Mouse (Mus musculus) limb, embryonic 14.5 days (tissue): ENCODE data around the gene Uhrf2. TPM values are rescaled to one million over a fixed set of nuclear protein-coding genes. Genes with fewer than 3 reads are reported as not detected.
A peak's percentile ranks its signal among the peaks of the same experiment; 100 is the strongest.

Source experiments
- ATAC-seq: fragments of 200-750 bp; cut with Nextera tagmentation; 2 replicates; pipeline ENCODE4 v1.8.0; 2017; ENCODE audit warnings: low read depth, moderate number of reproducible peaks, moderate TSS enrichment; ENCODE audit not compliant: low FRiP score
- DNase-seq: peaks from one replicate; pipeline ENCODE4 v3.0.0-alpha.2; 2015; ENCODE audit warnings: low spot score
- H3K27ac ChIP-seq: fragments of 300-500 bp; sonication (generic); replicated peaks from 2 replicates; pipeline ENCODE4 v1.5.1; 2014; ENCODE audit warnings: low read depth, mild to moderate bottlenecking, low read length, moderate library complexity, mixed read lengths
- H3K27me3 ChIP-seq: fragments of 300-500 bp; sonication (generic); 2 replicates; pipeline ENCODE4 v1.6.1; 2014; ENCODE audit warnings: low read length, mixed read lengths; ENCODE audit not compliant: control insufficient read depth, insufficient read depth
- H3K36me3 ChIP-seq: fragments of 300-500 bp; sonication (generic); 2 replicates; pipeline ENCODE4 v1.6.1; 2014; ENCODE audit warnings: mild to moderate bottlenecking, low read length, moderate library complexity, mixed read lengths; ENCODE audit not compliant: control insufficient read depth, insufficient read depth
- H3K4me1 ChIP-seq: fragments of 300-500 bp; sonication (generic); 2 replicates; pipeline ENCODE4 v1.6.1; 2014; ENCODE audit warnings: antibody characterized with exemption, low read length, mixed read lengths; ENCODE audit not compliant: control insufficient read depth, insufficient read depth
- H3K4me2 ChIP-seq: fragments of 300-500 bp; sonication (generic); replicated peaks from 2 replicates; pipeline ENCODE4 v1.6.1; 2014; ENCODE audit warnings: low read depth, mild to moderate bottlenecking, low read length, moderate library complexity; ENCODE audit not compliant: severe bottlenecking
- H3K4me3 ChIP-seq: fragments of 300-500 bp; sonication (generic); replicated peaks from 2 replicates; pipeline ENCODE4 v1.5.1; 2014; ENCODE audit warnings: low read length
- H3K9ac ChIP-seq: fragments of 300-500 bp; sonication (generic); 2 replicates; pipeline ENCODE4 v1.6.1; 2014; ENCODE audit warnings: mild to moderate bottlenecking, low read depth, low read length, moderate library complexity; ENCODE audit not compliant: severe bottlenecking
- H3K9me3 ChIP-seq: fragments of 300-500 bp; sonication (generic); 2 replicates; pipeline ENCODE4 v1.6.1; 2016; ENCODE audit warnings: low read length; ENCODE audit not compliant: control insufficient read depth
- POLR2A ChIP-seq: fragments of 200-500 bp; IDR thresholded peaks from 2 replicates; pipeline ENCODE4 v1.8.0; 2012; ENCODE audit warnings: inconsistent platforms, mild to moderate bottlenecking, moderate library complexity, borderline replicate concordance; ENCODE audit not compliant: insufficient read depth, insufficient read length; ENCODE audit errors: extremely low read depth
- WGBS: fragments of 180-500 bp; shearing (Covaris S2); extraction: QIAGEN DNeasy Blood & Tissue Kit; methylation state at CpG from one replicate; pipeline ENCODE4 v1.1.7; 2014; 5-methylcytosine and 5-hydroxymethylcytosine counted together
- polyA plus RNA-seq, 2 experiments: library from polyadenylated mRNA; depleted of rRNA in 1 of 2; stranded (reverse) in 1 of 2; unstranded in 1 of 2; fragments of >200 nt; fragmentation: Nextera tagmentation in 1 of 2; extraction: Ambion mirVana in 1 of 2; gene quantifications; 2 replicates each; pipeline versions ENCODE4 v1.2.1 to v1.2.3; 2012 to 2014

The Uhrf2 gene
- polyA plus RNA-seq, 2 experiments, result 65.2 to 129 TPM

GRCm38 (mm10) chr19:30112961-30113688 lies 82.8 kb downstream of the Uhrf2 start:
- H3K9me3 ChIP-seq, result no peaks in the 10 kb centered on the region
- no peaks in the 10 kb centered on the region for H3K36me3 ChIP-seq
- no peak overlapping the region for H3K27ac ChIP-seq
- 73% methylated on average over 16 of the region's 16 CpGs for WGBS
- no peak overlapping the region for H3K4me3 ChIP-seq
- no peak for ATAC-seq
- no peak for TF ChIP-seq POLR2A
- no peak for DNase-seq
- H3K4me2 ChIP-seq, result no peak overlapping the region
- no peaks in the 10 kb centered on the region for H3K27me3 ChIP-seq
- H3K9ac ChIP-seq, result no peak overlapping the region
- peaks cover 13% of the 10 kb centered on the region for H3K4me1 ChIP-seq

GRCm38 (mm10) chr19:30114919-30115441 lies 84.7 kb downstream of the Uhrf2 start:
- Histone ChIP-seq H3K4me2 (0 out of 2 replicates have a peak overlapping the region, but pooled peaks have one; percentile 11), H3K9me3 (no peaks in the 10 kb centered on the region), H3K4me3 (no peak overlapping the region), H3K27ac (no peak overlapping the region), H3K9ac (no peak overlapping the region), H3K27me3 (no peaks in the 10 kb centered on the region), H3K4me1 (peaks cover 13% of the 10 kb centered on the region), H3K36me3 (no peaks in the 10 kb centered on the region)
- DNase-seq (peak; percentile 38), ATAC-seq (peak; percentile 81)
- TF ChIP-seq POLR2A, result no peak
- 36% methylated on average over 14 of the region's 14 CpGs for WGBS

DNA sequence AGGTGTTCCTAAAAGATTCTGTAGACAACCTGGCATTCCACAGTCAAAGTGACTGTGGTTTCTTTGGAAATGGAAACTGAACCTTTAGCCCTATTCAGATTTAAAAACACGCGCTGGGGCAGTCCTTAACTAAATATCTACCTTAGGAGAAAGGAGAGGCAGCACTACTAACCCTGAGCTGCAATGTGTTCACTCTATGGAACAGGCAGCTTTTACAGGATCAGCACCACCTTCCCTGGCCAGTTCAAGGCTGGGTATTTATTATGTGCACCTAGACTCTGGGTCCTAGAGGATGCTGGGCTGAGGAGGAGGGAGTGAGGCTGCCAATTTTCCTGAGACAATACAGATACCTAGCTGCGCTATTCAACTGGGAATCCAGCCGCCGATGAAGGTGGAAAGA lies 85.3 kb downstream of the Uhrf2 start:
- no peak for TF ChIP-seq POLR2A
- Histone ChIP-seq H3K9ac (no peak overlapping the region), H3K27me3 (no peaks in the 10 kb centered on the region), H3K36me3 (no peaks in the 10 kb centered on the region), H3K9me3 (no peaks in the 10 kb centered on the region), H3K4me1 (peaks cover 13% of the 10 kb centered on the region), H3K4me3 (no peak overlapping the region), H3K4me2 (no peak overlapping the region), H3K27ac (no peak overlapping the region)
- WGBS, result 80% methylated on average over 5 of the region's 5 CpGs
- DNase-seq (no peak), ATAC-seq (no peak)

GRCm38 (mm10) chr19:30117241-30117640 lies 86.9 kb downstream of the Uhrf2 start:
- DNase-seq, result no peak
- TF ChIP-seq POLR2A, result no peak
- no peaks in the 10 kb centered on the region for H3K9me3 ChIP-seq
- no peaks in the 10 kb centered on the region for H3K36me3 ChIP-seq
- peaks cover 13% of the 10 kb centered on the region for H3K4me1 ChIP-seq
- WGBS, result 46% methylated on average over 4 of the region's 4 CpGs
- ATAC-seq, result no peak
- H3K4me3 ChIP-seq, result no peak overlapping the region
- H3K4me2 ChIP-seq, result no peak overlapping the region
- no peaks in the 10 kb centered on the region for H3K27me3 ChIP-seq
- no peak overlapping the region for H3K9ac ChIP-seq
- H3K27ac ChIP-seq, result no peak overlapping the region

- no peak for ATAC-seq
- Histone ChIP-seq H3K36me3 (no peaks in the 10 kb centered on the region), H3K9ac (no peak overlapping the region; the same call in 1 of the 2 replicates), H3K4me3 (no peak overlapping the region), H3K27me3 (no peaks in the 10 kb centered on the region), H3K4me1 (peaks cover 13% of the 10 kb centered on the region), H3K27ac (no peak overlapping the region), H3K9me3 (no peaks in the 10 kb centered on the region), H3K4me2 (no peak overlapping the region)
- DNase-seq, result no peak
- TF ChIP-seq POLR2A, result no peak
- 59% methylated on average over 9 of the region's 9 CpGs for WGBS
Observed at GRCm38 (mm10) chr19:30117775-30118174, 87.5 kb downstream of the Uhrf2 start.
